Mouse (Mus musculus): ENCODE data around the gene Hadha.
A peak's percentile ranks its signal among the peaks of the same experiment; 100 is the strongest.

Hadha gene

DNA sequence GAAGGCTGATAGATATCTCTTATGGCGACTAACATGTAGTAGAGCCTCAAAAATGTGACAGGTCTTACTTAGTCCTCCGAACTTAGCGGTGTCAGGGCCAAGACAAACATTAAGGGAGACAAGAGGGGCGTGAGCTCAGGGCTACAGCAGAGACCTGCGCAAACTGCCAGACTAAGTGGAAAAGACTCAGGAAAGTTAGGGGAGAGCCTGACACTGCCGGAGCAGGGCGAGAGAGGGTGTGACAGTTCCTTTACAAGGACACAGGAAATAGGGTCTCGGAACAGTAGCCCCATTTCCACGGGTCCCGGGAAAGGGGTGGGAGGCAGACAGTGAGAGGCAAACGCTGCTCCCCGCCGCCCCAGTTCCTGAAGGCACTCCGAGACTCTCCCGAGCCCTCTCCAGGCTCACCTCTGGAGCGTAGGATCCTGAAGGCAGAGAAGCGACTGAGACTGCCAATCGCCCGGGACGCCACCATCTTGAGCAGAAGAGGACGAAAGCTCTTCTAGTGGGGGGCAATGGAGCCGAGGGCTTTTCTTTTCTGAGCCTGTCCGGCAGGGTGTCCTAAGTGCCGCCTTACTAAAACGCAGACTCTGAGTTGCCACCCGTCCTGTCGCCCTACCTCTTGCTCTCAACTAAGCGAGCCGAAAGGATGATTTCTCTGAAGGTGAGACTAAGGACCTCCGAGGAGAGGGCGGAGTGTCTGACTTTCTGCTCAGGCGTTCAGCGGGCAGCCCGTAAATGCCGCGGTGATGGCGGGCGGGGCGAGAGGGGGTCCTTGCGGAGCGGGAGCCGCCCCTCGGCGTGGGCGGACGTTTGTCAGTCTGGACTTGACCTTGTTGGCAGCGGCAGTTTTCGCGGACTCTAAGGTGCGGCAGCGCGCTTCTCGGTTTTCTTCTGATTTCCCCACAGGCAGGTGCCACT, at the start of gene Hadha, which contains the start of gene Hadhb:
Gene Hadha (minus strand): TSS at position 689 of the 921 bp plus-strand sequence.
Gene Hadhb (plus strand): TSS at position 775 of the 921 bp plus-strand sequence.
- ATAC-seq (ENCODE audit: low TSS enrichment), result peak; percentile 93

DNA sequence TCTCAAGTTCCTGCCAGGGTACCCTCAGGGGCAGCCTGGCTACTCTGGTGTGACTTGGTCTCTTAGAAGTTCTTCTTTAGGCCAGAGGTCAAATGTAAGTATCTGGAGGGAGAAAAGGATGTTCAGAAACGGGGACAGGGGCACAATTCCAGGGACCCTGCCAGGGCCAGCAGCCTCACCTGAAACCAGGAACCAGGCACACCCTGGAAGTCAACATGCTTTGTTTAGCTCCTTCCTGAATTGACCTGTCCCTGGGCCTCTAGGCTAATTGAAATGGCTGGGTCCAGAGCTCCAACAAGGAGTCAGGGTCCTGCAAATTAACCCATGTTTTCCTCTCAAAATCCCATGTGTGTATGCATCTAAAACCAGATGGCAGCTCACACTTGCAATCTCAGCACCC, 49.5 kb upstream of the Hadha start:
- ATAC-seq (ENCODE audit: low TSS enrichment), result no peak

DNA sequence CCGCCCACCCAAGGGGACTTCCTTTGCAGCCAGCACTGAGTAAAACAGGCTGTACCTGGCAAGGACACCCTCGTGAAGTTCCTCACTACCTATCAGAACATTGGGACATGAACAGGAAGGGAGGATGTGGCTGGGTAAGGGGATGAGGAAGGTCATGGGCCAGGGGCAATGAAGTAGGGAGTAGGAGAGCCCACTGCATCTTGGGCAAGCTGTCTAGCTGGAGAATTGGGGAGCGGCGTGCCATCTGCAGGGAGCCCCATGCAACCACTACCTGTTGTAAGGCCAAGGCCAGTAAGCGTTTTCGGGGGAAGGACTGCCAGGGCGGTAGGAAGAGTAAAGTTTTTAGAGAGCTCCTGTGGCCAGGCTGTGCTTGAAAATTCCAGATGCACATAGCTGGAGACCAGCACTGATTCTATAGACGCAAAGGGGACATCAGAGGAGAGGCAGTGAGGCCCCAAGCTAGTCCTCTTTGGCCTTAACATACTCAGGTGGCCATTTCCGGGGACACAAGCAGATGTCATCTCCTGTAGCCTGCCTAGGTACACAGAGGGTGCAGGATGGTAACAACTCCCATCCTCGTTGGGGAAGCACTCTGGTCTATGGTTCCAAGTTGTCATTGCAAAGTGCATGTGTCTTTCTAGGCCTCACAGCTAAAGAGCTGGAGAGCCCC, 48.4 kb upstream of the Hadha start:
- no peak for ATAC-seq (ENCODE audit: low TSS enrichment)

DNA sequence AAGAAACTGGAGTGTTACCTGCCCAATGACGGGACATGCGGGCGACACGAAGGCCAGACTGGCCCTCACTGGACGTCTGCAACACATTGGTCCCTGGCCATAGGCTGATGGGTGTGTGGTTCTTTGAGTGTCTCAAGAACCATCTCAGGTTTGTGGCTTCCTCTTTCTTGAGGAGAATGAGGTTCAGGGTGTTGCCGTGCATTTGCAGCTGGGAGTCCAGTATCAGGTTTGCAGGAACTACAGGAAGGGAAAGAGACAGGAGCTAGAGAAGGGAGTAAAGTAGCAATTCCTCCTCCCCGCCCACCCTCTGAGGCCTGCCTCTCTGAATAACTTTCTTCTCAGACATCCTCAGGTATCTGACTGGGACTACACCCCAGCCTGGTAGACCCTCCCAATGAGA, 47.3 kb upstream of the Hadha start:
- ATAC-seq (ENCODE audit: low TSS enrichment), result no peak

DNA sequence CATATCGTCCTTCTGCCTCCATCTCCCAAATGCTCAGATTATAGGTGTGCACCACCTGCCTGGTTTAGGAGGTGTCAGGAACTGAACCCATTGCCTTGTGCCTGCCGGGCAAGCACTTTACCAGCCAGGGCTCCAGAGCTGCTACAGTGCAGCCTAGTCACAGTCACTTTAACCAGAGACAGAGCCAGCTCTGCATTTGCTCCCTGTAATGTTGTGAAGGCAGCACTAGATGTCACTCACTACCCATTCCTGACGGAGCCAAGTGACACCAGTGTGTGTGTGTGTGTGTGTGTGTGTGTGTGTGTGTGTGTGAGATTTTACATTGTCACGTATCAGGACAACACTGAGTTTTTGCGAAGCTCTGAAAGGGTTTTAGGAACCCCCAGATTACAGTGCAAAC, 46.6 kb upstream of the Hadha start:
- peak; percentile 97 for ATAC-seq (ENCODE audit: low TSS enrichment)

DNA sequence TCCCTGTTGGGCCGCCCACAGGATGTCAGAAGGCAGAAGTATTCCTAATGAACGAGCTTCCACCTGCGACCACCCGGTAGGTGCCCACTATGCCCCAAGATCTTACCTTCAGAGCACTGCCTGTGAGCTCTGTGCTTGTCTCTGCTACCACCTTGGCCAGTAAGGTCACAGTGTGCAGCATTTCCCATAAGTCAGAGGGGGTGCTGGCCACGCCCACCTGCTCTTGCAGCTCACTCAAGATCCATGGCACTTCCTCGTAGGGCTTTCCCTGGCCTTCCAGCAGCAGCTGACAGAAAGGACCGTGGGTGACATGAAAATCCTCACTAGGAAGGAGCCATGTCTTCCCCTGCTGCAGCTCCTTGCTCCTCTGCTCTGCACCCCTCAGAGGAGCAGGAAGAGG, 43.3 kb upstream of the Hadha start:
- no peak for ATAC-seq (ENCODE audit: low TSS enrichment)

GRCm38 (mm10) chr5:30195340-30195739, 40.4 kb upstream of the Hadha start:
- ATAC-seq (ENCODE audit: low TSS enrichment), result no peak

GRCm38 (mm10) chr5:30192452-30192851, 37.5 kb upstream of the Hadha start:
- no peak for ATAC-seq (ENCODE audit: low TSS enrichment)

DNA sequence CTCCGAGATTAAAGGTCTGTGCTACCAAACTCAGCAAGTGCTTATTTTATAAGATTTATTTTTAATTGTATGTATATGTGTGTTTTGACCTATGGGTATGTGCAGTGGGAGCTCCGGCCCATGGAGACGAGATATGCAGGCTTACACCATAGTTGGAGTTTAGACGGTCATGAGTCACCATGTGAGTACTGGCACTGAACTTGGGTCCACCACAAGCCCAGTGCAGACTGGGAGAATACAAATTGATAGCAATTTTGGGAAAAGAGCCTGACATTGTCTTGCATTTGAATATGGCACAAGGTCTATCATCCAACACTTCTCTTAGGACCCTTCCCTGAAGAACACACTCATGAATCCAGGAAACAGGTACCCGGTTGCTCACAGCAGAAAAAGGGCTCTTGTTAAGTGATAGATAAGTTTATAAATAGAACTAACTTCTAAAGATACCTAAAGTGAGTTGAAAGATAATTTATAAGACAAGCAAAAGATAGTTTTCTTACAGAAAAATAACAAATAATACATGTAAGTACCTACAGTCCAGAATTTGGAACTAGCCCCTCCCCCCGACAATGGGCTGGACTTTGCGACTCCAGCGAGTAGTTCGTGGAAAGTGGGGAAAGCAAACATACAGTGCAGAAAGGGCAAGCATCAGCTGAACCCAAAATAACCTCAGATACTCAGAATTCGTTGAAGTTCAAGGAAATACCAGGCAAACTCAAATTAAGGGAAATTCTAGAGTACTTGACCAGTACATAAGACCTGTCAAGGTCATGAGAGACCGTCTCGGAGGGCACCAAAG, 32.9 kb upstream of the Hadha start:
- no peak for ATAC-seq (ENCODE audit: low TSS enrichment)

- no peak for ATAC-seq (ENCODE audit: low TSS enrichment)
Observed at GRCm38 (mm10) chr5:30175811-30176210, 20.8 kb upstream of the Hadha start.

GRCm38 (mm10) chr5:30172931-30173692, 18.1 kb upstream of the Hadha start:
- ATAC-seq (ENCODE audit: low TSS enrichment), result no peak

DNA sequence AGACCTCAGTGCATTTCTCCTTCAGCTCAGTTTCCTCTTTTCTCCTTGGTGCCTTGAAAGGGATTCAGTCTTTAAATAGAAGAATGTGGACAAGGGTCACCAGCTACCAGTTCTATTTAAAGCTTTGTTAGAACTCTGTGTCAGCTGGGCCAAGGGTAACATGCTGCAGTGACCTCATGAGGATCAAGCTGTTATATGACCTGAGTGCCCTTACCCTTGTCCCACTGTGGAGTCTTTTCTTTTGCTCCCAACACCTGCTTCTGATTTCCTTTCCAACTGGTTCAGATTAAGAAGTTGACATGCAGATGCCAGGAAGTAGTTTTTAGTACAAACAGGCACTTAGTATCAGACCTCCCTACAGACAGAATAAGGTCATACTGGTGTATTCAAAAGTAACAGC, 17.2 kb upstream of the Hadha start:
- no peak for ATAC-seq (ENCODE audit: low TSS enrichment)

GRCm38 (mm10) chr5:30170303-30170940, 15.5 kb upstream of the Hadha start:
- ATAC-seq (ENCODE audit: low TSS enrichment), result no peak

DNA sequence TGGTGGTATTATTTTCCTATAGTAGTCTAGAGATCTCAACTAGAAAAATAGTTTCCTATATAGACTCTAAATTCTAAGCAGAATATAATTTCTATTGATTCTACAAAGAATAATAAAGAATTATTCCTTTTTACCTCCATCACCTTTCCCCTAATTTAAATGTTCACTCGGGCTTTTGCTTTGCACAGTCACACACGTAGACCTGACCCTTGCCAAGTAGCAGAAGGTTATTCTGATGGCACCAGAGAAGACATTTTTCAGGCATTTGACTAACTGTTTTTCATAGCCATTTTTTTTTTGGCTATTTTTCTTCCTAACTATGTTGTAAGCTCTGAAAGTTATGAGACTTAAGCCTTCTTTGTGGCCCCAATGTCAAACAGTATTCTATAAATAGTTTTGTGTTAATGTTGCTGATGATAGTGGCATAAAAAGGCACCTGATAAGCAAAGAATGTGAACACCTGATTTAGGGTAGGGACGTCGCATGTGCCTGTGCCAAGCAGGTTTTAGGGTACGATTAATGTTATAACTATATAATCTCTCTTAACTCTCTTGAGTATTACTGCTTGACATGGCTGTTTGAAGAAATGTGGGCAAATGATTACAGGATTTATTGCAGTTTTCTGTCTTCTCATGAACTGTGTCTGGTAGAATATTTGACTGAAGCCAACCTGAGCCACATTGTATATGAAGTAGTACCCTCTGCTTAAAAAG, 10.4 kb upstream of the Hadha start:
- no peak for ATAC-seq (ENCODE audit: low TSS enrichment)

DNA sequence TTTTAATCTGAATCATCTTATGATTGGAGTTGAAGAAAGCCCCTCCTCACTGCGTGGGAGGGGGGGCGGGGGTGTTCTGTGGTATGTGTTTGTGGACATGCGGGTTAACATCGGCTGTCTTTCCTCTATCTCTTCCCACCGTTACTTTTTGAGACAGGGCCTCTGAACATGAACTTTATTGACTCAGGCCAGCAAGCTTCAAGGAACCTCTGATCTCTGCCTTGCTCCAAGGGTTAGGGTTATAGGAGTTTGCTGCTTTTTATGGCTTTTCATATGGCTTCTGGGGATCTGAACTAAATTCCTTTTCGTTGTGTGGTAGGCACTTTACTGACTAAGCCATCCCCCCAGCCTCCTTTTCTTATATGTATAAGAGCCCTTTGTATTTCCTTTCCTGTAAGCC, 7.4 kb upstream of the Hadha start:
- no peak for ATAC-seq (ENCODE audit: low TSS enrichment)

DNA sequence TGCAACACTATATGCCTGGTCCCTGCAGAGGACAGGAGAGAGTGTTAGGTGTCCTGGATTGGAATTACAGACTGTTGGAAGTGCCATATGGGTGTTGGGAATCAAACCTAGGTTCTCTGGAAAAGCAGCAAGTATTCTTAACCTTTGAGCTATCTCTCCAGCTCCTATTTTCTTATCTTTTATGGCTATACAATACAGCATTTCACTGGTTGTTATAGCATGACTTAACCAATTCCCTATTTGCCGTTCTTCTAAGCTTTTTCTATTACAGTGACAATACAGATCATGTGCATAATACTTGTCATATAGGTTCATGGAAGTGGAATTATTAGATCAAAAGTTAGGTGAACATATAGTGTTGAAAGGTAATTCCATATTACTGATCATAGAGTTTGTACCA, 6.9 kb upstream of the Hadha start:
- no peak for ATAC-seq (ENCODE audit: low TSS enrichment)

GRCm38 (mm10) chr5:30159601-30160000, 4.6 kb upstream of the Hadha start:
- ATAC-seq (ENCODE audit: low TSS enrichment), result no peak

DNA sequence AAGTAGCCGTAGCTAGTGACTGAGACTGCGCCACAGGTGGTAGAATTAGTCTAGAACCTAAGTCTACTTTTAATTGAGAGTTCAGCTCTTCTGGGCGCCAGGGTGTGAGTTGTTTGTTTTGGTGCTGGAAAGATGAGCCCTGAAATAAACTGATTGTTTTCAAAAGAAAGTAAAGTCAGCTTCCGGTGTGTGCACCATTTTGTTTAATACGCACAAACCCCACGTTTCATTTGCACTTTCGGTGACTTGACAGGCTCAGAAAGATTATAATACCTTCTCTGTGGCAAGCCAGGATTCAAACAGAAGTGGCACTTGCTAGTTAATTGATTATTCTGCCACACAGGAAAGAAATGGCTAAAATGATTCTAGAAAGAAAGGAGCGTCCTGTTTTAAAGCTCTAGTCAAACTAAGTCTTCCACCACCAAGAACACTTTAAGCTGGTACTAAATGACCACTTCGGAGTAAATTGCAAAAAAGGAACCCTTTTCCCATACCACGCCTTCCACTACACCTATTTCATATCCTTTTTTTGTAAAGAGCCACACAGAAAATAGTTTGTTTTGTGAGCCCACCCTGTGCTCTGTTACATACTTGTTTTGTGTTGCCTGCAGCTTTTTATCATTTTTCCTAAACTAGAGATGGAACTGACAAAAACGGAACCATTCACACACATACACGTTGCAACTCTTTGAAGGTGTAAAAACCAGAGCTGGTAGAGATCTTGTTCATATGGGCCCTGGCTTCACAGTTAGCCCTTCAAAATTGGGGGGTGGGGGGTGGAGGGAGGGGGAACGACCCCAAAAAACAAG, 1.1 kb upstream of the Hadha start:
- no peak for ATAC-seq (ENCODE audit: low TSS enrichment)

GRCm38 (mm10) chr5:30155395-30155792, 432 bp upstream of the Hadha start:
- ATAC-seq (ENCODE audit: low TSS enrichment), result peak; percentile 26

GRCm38 (mm10) chr5:30154013-30154412, 949 bp downstream of the Hadha start:
- ATAC-seq (ENCODE audit: low TSS enrichment), result no peak
